Mouse (Mus musculus): ENCODE results near the gene Sema5a.

DNA sequence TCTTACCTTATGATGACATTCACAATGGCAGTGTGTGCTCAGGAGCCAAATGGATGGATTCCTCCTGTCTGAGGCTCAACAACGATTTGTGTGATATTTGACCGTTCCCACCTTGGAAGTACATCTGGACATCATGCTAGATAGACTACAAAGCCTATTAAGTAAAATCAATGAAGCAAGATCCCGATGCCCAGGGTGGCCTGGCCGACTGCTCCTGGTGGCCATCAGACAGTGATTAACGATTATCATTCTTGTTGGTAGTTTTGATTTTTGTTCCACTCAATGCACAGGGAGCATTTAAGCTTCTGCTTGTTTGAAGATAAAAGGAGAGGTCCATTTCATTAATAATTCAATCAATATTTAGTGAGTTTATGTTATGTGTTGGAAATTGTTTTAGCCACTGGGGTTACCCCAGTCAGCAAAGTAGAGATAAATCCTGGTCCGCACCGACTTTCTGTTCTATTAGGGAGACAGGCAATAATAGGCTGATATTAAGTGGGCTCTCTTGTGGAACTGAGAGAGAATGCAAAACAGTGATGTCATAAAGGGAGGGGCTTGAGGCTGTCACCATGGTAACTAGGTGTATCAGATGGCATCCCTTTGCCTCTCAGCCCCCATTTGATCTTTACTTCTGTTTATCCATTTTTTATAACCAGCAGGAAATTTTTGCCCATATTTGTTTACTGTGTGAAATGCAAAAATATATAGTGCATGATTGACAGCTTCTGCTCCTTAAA lies 182.7 kb downstream of the Sema5a start:
- no peak for TF ChIP-seq CTCF (IDR thresholded peaks at IDR 0.05; ENCODE audit: control insufficient read depth, insufficient read depth, low read length)
- no peak for TF ChIP-seq POLR2A (IDR thresholded peaks at IDR 0.05; ENCODE audit: borderline replicate concordance, control insufficient read depth, low read depth, low read length)
